Mouse (Mus musculus): ENCODE data around the gene Rps28. TPM values are rescaled to one million over a fixed set of nuclear protein-coding genes. Genes with fewer than 3 reads are reported as not detected.

Gene Rps28
- total RNA-seq, 4 experiments from 2014 or later: 686 to 890 (median 782) TPM

GRCm38 (mm10) chr17:33812475-33812874 lies 11.9 kb downstream of the Rps28 start:
- DNase-seq (ENCODE audit: low spot score in 2 of 2): no peak

- no peak for DNase-seq (ENCODE audit: low spot score in 2 of 2)
These were observed 13.2 kb downstream of the Rps28 start for GRCm38 (mm10) chr17:33811142-33811516.

- peak; percentile 88 to 93 for DNase-seq (ENCODE audit: low spot score in 2 of 2)
These were observed 13.8 kb downstream of the Rps28 start, which contains the start of gene Kank3 for GRCm38 (mm10) chr17:33810334-33811141. TSS of gene Kank3 (plus strand) at chr17:33810519.

GRCm38 (mm10) chr17:33808192-33808591 lies 16.2 kb downstream of the Rps28 start:
- DNase-seq (ENCODE audit: low spot score in 2 of 2): no peak

GRCm38 (mm10) chr17:33807181-33807888 lies 17.0 kb downstream of the Rps28 start:
- DNase-seq (ENCODE audit: low spot score in 2 of 2): no peak

GRCm38 (mm10) chr17:33804745-33805144 lies 19.6 kb downstream of the Rps28 start:
- DNase-seq (ENCODE audit: low spot score in 2 of 2): no peak

GRCm38 (mm10) chr17:33804205-33804604 lies 20.2 kb downstream of the Rps28 start:
- DNase-seq (ENCODE audit: low spot score in 2 of 2): no peak

- DNase-seq (ENCODE audit: low spot score in 2 of 2): no peak
These were observed 22.1 kb downstream of the Rps28 start for GRCm38 (mm10) chr17:33802221-33802620.

GRCm38 (mm10) chr17:33799277-33799676 lies 25.1 kb downstream of the Rps28 start:
- no peak for DNase-seq (ENCODE audit: low spot score in 2 of 2)

- DNase-seq (ENCODE audit: low spot score in 2 of 2): no peak
These were observed 26.1 kb downstream of the Rps28 start for GRCm38 (mm10) chr17:33798306-33798705.

- DNase-seq (ENCODE audit: low spot score in 2 of 2): no peak
These were observed 35.6 kb downstream of the Rps28 start for GRCm38 (mm10) chr17:33788732-33789131.

GRCm38 (mm10) chr17:33786375-33786774 lies 38.0 kb downstream of the Rps28 start:
- DNase-seq (ENCODE audit: low spot score in 2 of 2): no peak

GRCm38 (mm10) chr17:33784939-33785338 lies 39.4 kb downstream of the Rps28 start:
- DNase-seq (ENCODE audit: low spot score in 2 of 2): no peak

- no peak for DNase-seq (ENCODE audit: low spot score in 2 of 2)
These were observed 41.0 kb downstream of the Rps28 start for GRCm38 (mm10) chr17:33783408-33783807.

- DNase-seq (ENCODE audit: low spot score in 2 of 2): no peak
These were observed 42.3 kb downstream of the Rps28 start for GRCm38 (mm10) chr17:33782067-33782466.

- peak; percentile 31 to 42 for DNase-seq (ENCODE audit: low spot score in 2 of 2)
These were observed 43.0 kb downstream of the Rps28 start, which contains the start of gene Angptl4 for GRCm38 (mm10) chr17:33781124-33781977. TSS of gene Angptl4 (minus strand) at chr17:33781830.

GRCm38 (mm10) chr17:33780431-33780830 lies 43.9 kb downstream of the Rps28 start:
- no peak for DNase-seq (ENCODE audit: low spot score in 2 of 2)

- no peak for DNase-seq (ENCODE audit: low spot score in 2 of 2)
These were observed 44.4 kb downstream of the Rps28 start for GRCm38 (mm10) chr17:33779967-33780295.

- DNase-seq (ENCODE audit: low spot score in 2 of 2): peak; percentile 89 to 91
These were observed 44.9 kb downstream of the Rps28 start for GRCm38 (mm10) chr17:33779271-33779966.

- no peak for DNase-seq (ENCODE audit: low spot score in 2 of 2)
These were observed 49.1 kb downstream of the Rps28 start for GRCm38 (mm10) chr17:33775287-33775686.

GRCm38 (mm10) chr17:33774573-33775155 lies 49.7 kb downstream of the Rps28 start:
- no peak for DNase-seq (ENCODE audit: low spot score in 2 of 2)

Data from layer of hippocampus, adult 8-10 months (tissue).